Mouse (Mus musculus): ENCODE measurements around the gene Mbd5.
A peak's percentile ranks its signal among the peaks of the same experiment; 100 is the strongest.
"Not testable (repeated sequence)": the region's sequence is repeated elsewhere in the genome, so short reads cannot be mapped to it uniquely, and the experiment has no call there.

Gene Mbd5

GRCm38 (mm10) chr2:49169766-49170165, 220.5 kb downstream of the Mbd5 start:
- DNase-seq (ENCODE audit: low read depth, low spot score) = no peak

GRCm38 (mm10) chr2:49177015-49177414, 227.7 kb downstream of the Mbd5 start:
- DNase-seq (ENCODE audit: low read depth, low spot score) = no peak

- DNase-seq (ENCODE audit: low read depth, low spot score) = no peak
Observed at GRCm38 (mm10) chr2:49190984-49191383, 241.7 kb downstream of the Mbd5 start.

- DNase-seq (ENCODE audit: low read depth, low spot score) = no peak
Observed at GRCm38 (mm10) chr2:49191695-49192094, 242.4 kb downstream of the Mbd5 start.

- DNase-seq (ENCODE audit: low read depth, low spot score) = no peak
Observed at GRCm38 (mm10) chr2:49204081-49204480, 254.8 kb downstream of the Mbd5 start.

GRCm38 (mm10) chr2:49205692-49206091, 256.4 kb downstream of the Mbd5 start:
- DNase-seq (ENCODE audit: low read depth, low spot score) = not testable (repeated sequence)

- DNase-seq (ENCODE audit: low read depth, low spot score) = no peak
Observed at GRCm38 (mm10) chr2:49209349-49209748, 260.0 kb downstream of the Mbd5 start.

- DNase-seq (ENCODE audit: low read depth, low spot score) = no peak
Observed at GRCm38 (mm10) chr2:49210408-49210807, 261.1 kb downstream of the Mbd5 start.

- no peak for DNase-seq (ENCODE audit: low read depth, low spot score)
Observed at GRCm38 (mm10) chr2:49229725-49230124, 280.4 kb downstream of the Mbd5 start.

GRCm38 (mm10) chr2:49234064-49234463, 284.8 kb downstream of the Mbd5 start:
- DNase-seq (ENCODE audit: low read depth, low spot score) = no peak

GRCm38 (mm10) chr2:49241715-49242114, 292.4 kb downstream of the Mbd5 start:
- no peak for DNase-seq (ENCODE audit: low read depth, low spot score)

- no peak for DNase-seq (ENCODE audit: low read depth, low spot score)
Observed at GRCm38 (mm10) chr2:49264092-49264491, 314.8 kb downstream of the Mbd5 start.

GRCm38 (mm10) chr2:49272295-49272967, 323.1 kb downstream of the Mbd5 start:
- DNase-seq (ENCODE audit: low read depth, low spot score) = no peak

- DNase-seq (ENCODE audit: low read depth, low spot score) = no peak
Observed at GRCm38 (mm10) chr2:49276017-49276722, 326.9 kb downstream of the Mbd5 start.

GRCm38 (mm10) chr2:49280496-49280895, 331.2 kb downstream of the Mbd5 start:
- no peak for DNase-seq (ENCODE audit: low read depth, low spot score)

GRCm38 (mm10) chr2:49283583-49283982, 334.3 kb downstream of the Mbd5 start:
- DNase-seq (ENCODE audit: low read depth, low spot score) = no peak

- DNase-seq (ENCODE audit: low read depth, low spot score) = no peak
Observed at GRCm38 (mm10) chr2:49286965-49287364, 337.7 kb downstream of the Mbd5 start.

- DNase-seq (ENCODE audit: low read depth, low spot score) = no peak
Observed at GRCm38 (mm10) chr2:49291709-49292108, 342.4 kb downstream of the Mbd5 start.

GRCm38 (mm10) chr2:49312629-49313447, 363.5 kb downstream of the Mbd5 start:
- DNase-seq (ENCODE audit: low read depth, low spot score) = peak; percentile 84

GRCm38 (mm10) chr2:49333594-49333993, 384.3 kb downstream of the Mbd5 start:
- peak; percentile 12 for DNase-seq (ENCODE audit: low read depth, low spot score)

GRCm38 (mm10) chr2:49335267-49335666, 386.0 kb downstream of the Mbd5 start:
- DNase-seq (ENCODE audit: low read depth, low spot score) = peak; percentile 33

- DNase-seq (ENCODE audit: low read depth, low spot score) = no peak
Observed at GRCm38 (mm10) chr2:49344287-49344686, 395.0 kb downstream of the Mbd5 start.

Data from CD4-positive helper T cell, adult 2 months (primary cell).